Mouse (Mus musculus) forebrain, embryonic 11.5 days (tissue): ENCODE data around the gene Npr1. TPM values are rescaled to one million over a fixed set of nuclear protein-coding genes. Genes with fewer than 3 reads are reported as not detected.

ENCODE experiments used
- ATAC-seq: fragments of 200-750 bp; cut with Nextera tagmentation; replicated peaks from 2 replicates; pipeline ENCODE4 v1.8.0; 2017; ENCODE audit warnings: moderate TSS enrichment; ENCODE audit not compliant: low FRiP score
- DNase-seq: peaks from one replicate; pipeline ENCODE4 v3.0.0-alpha.2; 2017; ENCODE audit warnings: low spot score
- H3K27ac ChIP-seq: fragments of 300-500 bp; sonication (generic); 2 replicates; pipeline ENCODE4 v1.5.1; 2014; ENCODE audit warnings: low read depth, low read length
- H3K27me3 ChIP-seq: fragments of 300-500 bp; sonication (generic); 2 replicates; pipeline ENCODE4 v1.6.1; 2014; ENCODE audit warnings: mild to moderate bottlenecking, low read length, mixed read lengths; ENCODE audit not compliant: control insufficient read depth, insufficient read depth
- H3K36me3 ChIP-seq: fragments of 300-500 bp; sonication (generic); 2 replicates; pipeline ENCODE4 v1.6.1; 2014; ENCODE audit warnings: mild to moderate bottlenecking, low read length, moderate library complexity, mixed read lengths; ENCODE audit not compliant: control insufficient read depth, insufficient read depth
- H3K4me1 ChIP-seq: fragments of 300-500 bp; sonication (generic); replicated peaks from 2 replicates; pipeline ENCODE4 v1.6.1; 2014; ENCODE audit warnings: low read length, mixed read lengths; ENCODE audit not compliant: control insufficient read depth, insufficient read depth
- H3K4me2 ChIP-seq: fragments of 300-500 bp; sonication (generic); 2 replicates; pipeline ENCODE4 v1.6.1; 2014; ENCODE audit warnings: low read depth, mild to moderate bottlenecking, low read length, moderate library complexity, mixed read lengths; ENCODE audit not compliant: severe bottlenecking
- H3K4me3 ChIP-seq: fragments of 300-500 bp; sonication (generic); 2 replicates; pipeline ENCODE4 v1.5.1; 2014; ENCODE audit warnings: low read depth, low read length
- H3K9ac ChIP-seq: fragments of 300-500 bp; sonication (generic); 2 replicates; pipeline ENCODE4 v1.6.1; 2014; ENCODE audit warnings: low read length
- H3K9me3 ChIP-seq: fragments of 300-500 bp; sonication (generic); 2 replicates; pipeline ENCODE4 v1.6.1; 2016; ENCODE audit warnings: low read length, mixed read lengths; ENCODE audit not compliant: control insufficient read depth
- WGBS: fragments of 180-500 bp; shearing (Covaris S2); extraction: QIAGEN DNeasy Blood & Tissue Kit; methylation state at CpG from one replicate; pipeline ENCODE4 v1.1.7; 2014; 5-methylcytosine and 5-hydroxymethylcytosine counted together
- polyA plus RNA-seq: library from polyadenylated mRNA; unstranded; fragments of >200 nt; fragmentation: Nextera tagmentation; extraction: Ambion mirVana; gene quantifications from 2 replicates; pipeline ENCODE4 v1.2.1, GENCODE M21; 2014

Npr1 gene
- polyA plus RNA-seq, 1 experiment from 2014 or later: 2.0 TPM

- under 1% methylated on average over 15 of the region's 15 CpGs for WGBS
- H3K9ac ChIP-seq: no peak overlapping the region
These were observed 673 bp upstream of the Npr1 start for GRCm38 (mm10) chr3:90466311-90466766.

DNA sequence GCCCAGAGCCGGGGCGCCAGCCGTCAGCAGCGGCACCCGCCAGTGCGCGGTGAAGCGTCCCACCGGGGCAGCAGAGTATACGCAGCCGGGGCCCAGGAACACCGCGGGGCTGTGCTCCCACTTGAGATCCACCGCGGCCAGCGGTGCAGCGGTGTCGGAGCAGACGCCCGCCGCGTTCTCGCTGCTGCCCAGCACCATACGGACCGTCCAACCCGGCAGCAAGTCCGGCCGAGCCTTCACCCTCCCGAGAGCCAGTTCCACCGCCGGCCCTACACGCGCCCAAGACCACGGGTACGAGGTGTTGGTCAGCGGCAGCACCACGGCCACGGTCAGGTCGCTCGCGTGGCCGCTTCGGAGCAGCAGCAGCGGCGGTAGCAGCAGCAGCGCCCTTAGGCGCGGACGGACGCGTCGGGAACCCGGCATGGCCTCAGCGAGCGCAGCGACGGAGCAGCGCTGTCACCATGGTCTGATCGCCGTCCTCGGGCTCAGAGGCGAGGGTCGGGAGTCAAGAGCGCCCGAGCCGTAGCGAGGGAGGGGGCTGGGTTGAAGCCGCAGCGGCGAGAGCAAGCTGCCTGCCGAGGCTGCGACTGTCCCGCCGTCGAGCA is 483 bp downstream of the Npr1 start:
- H3K4me3 ChIP-seq: peak overlapping the region; percentile 41
- no peaks in the 10 kb centered on the region for H3K9me3 ChIP-seq
- WGBS: 2% methylated on average over 75 of the region's 75 CpGs
- no peaks in the 10 kb centered on the region for H3K36me3 ChIP-seq
- H3K27me3 ChIP-seq: peaks cover 39% of the 10 kb centered on the region
- H3K4me1 ChIP-seq: peaks cover 9% of the 10 kb centered on the region; the same call in 1 of the 2 replicates
- ATAC-seq: peak; percentile 32
- H3K9ac ChIP-seq: peak overlapping the region; percentile 29
- H3K4me2 ChIP-seq: peak overlapping the region; percentile 77
- no peak overlapping the region for H3K27ac ChIP-seq
- peak; percentile 70 for DNase-seq

More at GRCm38 (mm10) chr3:90466311-90466766, 673 bp upstream of the Npr1 start:
- Histone ChIP-seq H3K4me1 (peaks cover 9% of the 10 kb centered on the region; the same call in 1 of the 2 replicates), H3K27ac (no peak overlapping the region), H3K4me2 (peak overlapping the region; percentile 77), H3K9me3 (no peaks in the 10 kb centered on the region), H3K36me3 (no peaks in the 10 kb centered on the region), H3K4me3 (peak overlapping the region; percentile 41), H3K27me3 (peaks cover 39% of the 10 kb centered on the region)
- no peak for DNase-seq
- ATAC-seq: peak; percentile 56

GRCm38 (mm10) chr3:90464552-90465080 is 1.1 kb downstream of the Npr1 start:
- DNase-seq (no peak), ATAC-seq (peak; percentile 12)
- Histone ChIP-seq H3K27me3 (peaks cover 39% of the 10 kb centered on the region), H3K36me3 (no peaks in the 10 kb centered on the region), H3K4me2 (peak overlapping the region; percentile 77), H3K9ac (no peak overlapping the region; the same call in 1 of the 2 replicates), H3K9me3 (no peaks in the 10 kb centered on the region), H3K27ac (no peak overlapping the region), H3K4me3 (peak overlapping the region; percentile 41), H3K4me1 (peaks cover 9% of the 10 kb centered on the region; the same call in 1 of the 2 replicates)
- WGBS: 11% methylated on average over 37 of the region's 37 CpGs

GRCm38 (mm10) chr3:90462579-90462978 is 3.1 kb downstream of the Npr1 start:
- no peak overlapping the region for H3K27ac ChIP-seq
- H3K27me3 ChIP-seq: peaks cover 39% of the 10 kb centered on the region
- peaks cover 9% of the 10 kb centered on the region; the same call in 1 of the 2 replicates for H3K4me1 ChIP-seq
- no peaks in the 10 kb centered on the region for H3K9me3 ChIP-seq
- ATAC-seq: no peak
- WGBS: 31% methylated on average over 7 of the region's 7 CpGs
- H3K9ac ChIP-seq: no peak overlapping the region
- no peak for DNase-seq
- no peak overlapping the region for H3K4me2 ChIP-seq
- no peak overlapping the region for H3K4me3 ChIP-seq
- H3K36me3 ChIP-seq: no peaks in the 10 kb centered on the region

GRCm38 (mm10) chr3:90461935-90462334 is 3.7 kb downstream of the Npr1 start:
- no peaks in the 10 kb centered on the region for H3K36me3 ChIP-seq
- no peak overlapping the region for H3K4me2 ChIP-seq
- WGBS: 89% methylated on average over 3 of the region's 3 CpGs
- peaks cover 39% of the 10 kb centered on the region for H3K27me3 ChIP-seq
- ATAC-seq (no peak), DNase-seq (no peak)
- no peak overlapping the region for H3K27ac ChIP-seq
- peaks cover 9% of the 10 kb centered on the region; the same call in 1 of the 2 replicates for H3K4me1 ChIP-seq
- H3K9ac ChIP-seq: no peak overlapping the region
- H3K9me3 ChIP-seq: no peaks in the 10 kb centered on the region
- H3K4me3 ChIP-seq: no peak overlapping the region

DNA sequence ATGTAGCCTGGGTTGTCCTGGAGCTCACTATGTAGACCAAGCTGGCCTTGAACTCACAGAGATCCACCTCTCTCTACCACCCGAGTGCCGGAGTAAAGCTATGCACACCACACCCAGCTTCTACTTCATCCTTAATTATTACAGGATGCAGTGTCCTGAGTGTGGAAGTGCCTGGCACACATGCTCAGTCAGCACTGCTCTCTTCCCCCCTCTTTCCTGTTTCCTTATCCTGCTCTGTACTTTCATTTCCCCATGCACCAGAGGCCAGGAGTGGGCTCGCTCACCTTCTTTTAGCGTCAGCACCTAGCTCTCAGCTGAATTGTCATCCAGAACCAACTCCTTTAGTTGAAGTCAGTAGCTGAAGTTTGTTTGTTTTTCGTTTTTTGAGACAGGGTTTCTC is 5.4 kb downstream of the Npr1 start:
- Histone ChIP-seq H3K36me3 (no peaks in the 10 kb centered on the region), H3K4me2 (no peak overlapping the region), H3K27me3 (peaks cover 31% of the 10 kb centered on the region), H3K27ac (no peak overlapping the region), H3K9ac (no peak overlapping the region), H3K4me3 (no peak overlapping the region), H3K9me3 (no peaks in the 10 kb centered on the region), H3K4me1 (peaks cover 4% of the 10 kb centered on the region; the same call in 1 of the 2 replicates)
- 77% methylated on average over 5 of the region's 5 CpGs for WGBS
- DNase-seq (no peak), ATAC-seq (no peak)

DNA sequence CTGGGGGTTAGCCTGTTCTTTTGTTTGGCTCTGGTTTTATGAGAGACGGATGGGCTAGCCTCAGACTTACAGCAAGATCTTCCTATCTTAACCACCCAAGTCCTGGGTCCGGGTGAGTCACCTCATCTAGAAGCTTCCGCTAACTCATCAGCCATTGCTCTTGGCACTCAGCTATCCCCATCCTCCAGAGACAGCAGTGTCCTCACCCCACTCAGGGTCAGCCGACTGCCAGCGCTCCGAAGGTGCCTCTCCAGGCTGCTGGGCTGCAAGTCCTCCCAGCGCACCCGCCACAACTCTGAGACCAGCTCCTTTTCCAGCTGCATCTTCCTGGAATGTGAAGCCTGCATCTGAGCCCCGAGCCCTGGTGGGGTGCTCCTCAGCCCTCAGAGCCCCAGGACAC is 5.9 kb downstream of the Npr1 start:
- ATAC-seq: no peak
- H3K9ac ChIP-seq: no peak overlapping the region
- H3K4me1 ChIP-seq: no peaks in the 10 kb centered on the region
- no peak overlapping the region for H3K4me3 ChIP-seq
- DNase-seq: no peak
- H3K9me3 ChIP-seq: no peaks in the 10 kb centered on the region
- H3K36me3 ChIP-seq: no peaks in the 10 kb centered on the region
- peaks cover 25% of the 10 kb centered on the region for H3K27me3 ChIP-seq
- no peak overlapping the region for H3K27ac ChIP-seq
- H3K4me2 ChIP-seq: no peak overlapping the region
- 81% methylated on average over 9 of the region's 9 CpGs for WGBS

- Histone ChIP-seq H3K27me3 (no peaks in the 10 kb centered on the region), H3K9ac (no peak overlapping the region), H3K9me3 (no peaks in the 10 kb centered on the region), H3K4me1 (no peaks in the 10 kb centered on the region), H3K4me2 (no peak overlapping the region), H3K36me3 (no peaks in the 10 kb centered on the region), H3K27ac (no peak overlapping the region), H3K4me3 (no peak overlapping the region)
- WGBS: 88% methylated on average over 14 of the region's 14 CpGs
- ATAC-seq (no peak), DNase-seq (no peak)
These were observed 10.7 kb downstream of the Npr1 start for GRCm38 (mm10) chr3:90454931-90455330.
